Mouse (Mus musculus) activated CD4-positive, CD25-positive, alpha-beta regulatory T cell, adult 9 weeks (primary cell): ENCODE measurements around the gene Tmem87b. TPM values are rescaled to one million over a fixed set of nuclear protein-coding genes. Genes with fewer than 3 reads are reported as not detected.

ENCODE experiments used
- polyA plus RNA-seq: library from polyadenylated mRNA; unstranded; fragments of 100-300 nt; shearing (Covaris generic); gene quantifications from one replicate; pipeline ENCODE4 v1.2.1, GENCODE M21; 2017

Gene Tmem87b
- 32.4 TPM for polyA plus RNA-seq

GRCm38 (mm10) chr2:128817786-128818681, at the start of gene Tmem87b:
Gene Tmem87b, plus strand, starts transcription at chr2:128818118.

GRCm38 (mm10) chr2:128862636-128863035, 44.7 kb downstream of the Tmem87b start, which contains the start of gene Fbln7:
Gene Fbln7, plus strand, starts transcription at chr2:128862981.

Other genes with a start within 250 kb of the Tmem87b start
- gene Spdye4c, start 226.9 kb upstream of the Tmem87b start, polyA plus RNA-seq = not detected
- 112 TPM for gene Anapc1, start 130.7 kb upstream of the Tmem87b start, polyA plus RNA-seq
- gene Mertk, start 119.2 kb upstream of the Tmem87b start, polyA plus RNA-seq = 0.56 TPM
- not detected for gene Fbln7, start 44.9 kb downstream of the Tmem87b start, polyA plus RNA-seq
- 11.5 TPM for gene Zc3h8, start 126.0 kb downstream of the Tmem87b start, polyA plus RNA-seq
- gene Zc3h6, start 149.3 kb downstream of the Tmem87b start, polyA plus RNA-seq = 3.0 TPM
- gene Gm10762, start 149.6 kb downstream of the Tmem87b start, polyA plus RNA-seq = 1.8 TPM
- gene Vinac1, start 230.1 kb downstream of the Tmem87b start, polyA plus RNA-seq = not detected
- 2.8 TPM for gene Ttl, start 247.8 kb downstream of the Tmem87b start, polyA plus RNA-seq